Mouse (Mus musculus): Measurements from ENCODE around the gene Mical3. TPM values are rescaled to one million over a fixed set of nuclear protein-coding genes. Genes with fewer than 3 reads are reported as not detected.
"Not testable (repeated sequence)": the region's sequence is repeated elsewhere in the genome, so short reads cannot be mapped to it uniquely, and the experiment has no call there.

Gene Mical3
- polyA plus RNA-seq, 1 experiment from 2014 or later, result 12.9 TPM

GRCm38 (mm10) chr6:120927765-120928164, 203.0 kb downstream of the Mical3 start:
- peaks cover 6% of the 10 kb centered on the region for H3K36me3 ChIP-seq (ENCODE audit: control insufficient read depth, insufficient read depth, low read length)
- no peaks in the 10 kb centered on the region for H3K9me3 ChIP-seq (ENCODE audit: control insufficient read depth, low read length)
- no peak overlapping the region for H3K27ac ChIP-seq (ENCODE audit: low read depth)
- no peak overlapping the region for H3K4me3 ChIP-seq (ENCODE audit: low read depth, low read length)
- H3K27me3 ChIP-seq (replicated peaks; ENCODE audit: control insufficient read depth, insufficient read depth, low read length), result no peaks in the 10 kb centered on the region
- WGBS, result 73% methylated on average over 3 of the region's 3 CpGs
- no peak for DNase-seq (ENCODE audit: low spot score)
- no peak for ATAC-seq (replicated peaks; ENCODE audit: low FRiP score, low TSS enrichment, low read depth)
- H3K9ac ChIP-seq (ENCODE audit: low read length), result no peak overlapping the region
- H3K4me2 ChIP-seq (ENCODE audit: low read length), result no peak overlapping the region
- H3K4me1 ChIP-seq (replicated peaks; ENCODE audit: control insufficient read depth, insufficient read depth, low read length), result no peaks in the 10 kb centered on the region

DNA sequence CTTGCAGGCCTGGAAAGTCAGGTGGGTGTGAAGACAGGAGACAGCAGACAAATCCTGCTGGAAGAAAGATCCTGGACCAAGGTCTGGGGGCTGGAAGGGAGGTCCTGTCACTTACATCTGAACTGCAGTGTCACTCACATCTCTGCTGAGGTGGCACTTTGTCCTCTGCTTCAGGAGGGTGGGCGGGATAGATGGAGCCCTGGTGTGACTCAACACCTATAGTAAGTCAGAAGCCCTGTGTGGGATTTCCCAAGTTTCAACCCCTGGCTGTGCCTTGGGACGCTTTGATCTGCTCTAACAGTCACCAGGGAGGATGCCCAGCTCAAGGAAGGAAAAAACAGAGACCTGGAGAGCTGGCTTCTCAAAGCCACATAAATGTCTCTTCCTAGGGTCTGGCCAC, 203.9 kb downstream of the Mical3 start:
- 41% methylated on average over 2 of the region's 2 CpGs for WGBS
- no peaks in the 10 kb centered on the region; the same call in 1 of the 2 replicates for H3K36me3 ChIP-seq (ENCODE audit: control insufficient read depth, insufficient read depth, low read length)
- no peaks in the 10 kb centered on the region for H3K9me3 ChIP-seq (ENCODE audit: control insufficient read depth, low read length)
- no peak overlapping the region for H3K4me2 ChIP-seq (ENCODE audit: low read length)
- H3K4me3 ChIP-seq (ENCODE audit: low read depth, low read length), result no peak overlapping the region
- H3K27ac ChIP-seq (ENCODE audit: low read depth), result no peak overlapping the region
- H3K27me3 ChIP-seq (replicated peaks; ENCODE audit: control insufficient read depth, insufficient read depth, low read length), result no peaks in the 10 kb centered on the region
- H3K9ac ChIP-seq (ENCODE audit: low read length), result no peak overlapping the region
- ATAC-seq (replicated peaks; ENCODE audit: low FRiP score, low TSS enrichment, low read depth) (no peak), DNase-seq (ENCODE audit: low spot score) (no peak)
- no peaks in the 10 kb centered on the region for H3K4me1 ChIP-seq (replicated peaks; ENCODE audit: control insufficient read depth, insufficient read depth, low read length)

DNA sequence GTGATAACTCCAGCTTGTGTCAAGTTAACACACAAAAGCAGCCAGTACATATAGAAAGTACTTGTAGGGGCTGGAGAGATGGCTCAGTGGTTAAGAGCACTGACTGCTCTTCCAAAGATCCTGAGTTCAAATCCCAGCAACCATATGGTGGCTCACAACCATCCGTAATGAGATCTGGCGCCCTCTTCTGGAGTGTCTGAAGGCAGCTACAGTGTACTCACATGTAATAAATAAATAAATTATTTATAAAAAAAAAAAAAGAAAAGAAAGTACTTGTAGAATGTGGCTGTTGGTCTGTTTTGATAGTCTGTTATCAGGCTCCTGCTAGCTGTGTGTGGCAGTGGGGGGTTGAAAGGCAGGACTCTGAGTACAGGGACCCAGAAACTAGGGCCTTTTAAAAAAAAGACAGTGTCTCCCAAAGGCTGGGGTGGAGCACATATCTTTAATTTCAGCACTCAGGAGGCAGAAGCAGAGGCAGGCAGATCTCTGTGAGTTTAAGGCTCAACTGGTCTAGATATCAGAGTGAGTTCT, 205.9 kb downstream of the Mical3 start:
- H3K27ac ChIP-seq (ENCODE audit: low read depth); H3K9me3 ChIP-seq (ENCODE audit: control insufficient read depth, low read length); H3K36me3 ChIP-seq (ENCODE audit: control insufficient read depth, insufficient read depth, low read length); ATAC-seq (replicated peaks; ENCODE audit: low FRiP score, low TSS enrichment, low read depth); H3K4me1 ChIP-seq (replicated peaks; ENCODE audit: control insufficient read depth, insufficient read depth, low read length); H3K27me3 ChIP-seq (replicated peaks; ENCODE audit: control insufficient read depth, insufficient read depth, low read length); H3K4me2 ChIP-seq (ENCODE audit: low read length); DNase-seq (ENCODE audit: low spot score); H3K4me3 ChIP-seq (ENCODE audit: low read depth, low read length); H3K9ac ChIP-seq (ENCODE audit: low read length): not testable (repeated sequence)
- 74% methylated on average over 2 of the region's 2 CpGs for WGBS

- no peak overlapping the region for H3K4me2 ChIP-seq (ENCODE audit: low read length)
- WGBS, result 42% methylated on average over 3 of the region's 3 CpGs
- ATAC-seq (replicated peaks; ENCODE audit: low FRiP score, low TSS enrichment, low read depth), result no peak
Measured at GRCm38 (mm10) chr6:120917975-120918374, 212.8 kb downstream of the Mical3 start.

DNA sequence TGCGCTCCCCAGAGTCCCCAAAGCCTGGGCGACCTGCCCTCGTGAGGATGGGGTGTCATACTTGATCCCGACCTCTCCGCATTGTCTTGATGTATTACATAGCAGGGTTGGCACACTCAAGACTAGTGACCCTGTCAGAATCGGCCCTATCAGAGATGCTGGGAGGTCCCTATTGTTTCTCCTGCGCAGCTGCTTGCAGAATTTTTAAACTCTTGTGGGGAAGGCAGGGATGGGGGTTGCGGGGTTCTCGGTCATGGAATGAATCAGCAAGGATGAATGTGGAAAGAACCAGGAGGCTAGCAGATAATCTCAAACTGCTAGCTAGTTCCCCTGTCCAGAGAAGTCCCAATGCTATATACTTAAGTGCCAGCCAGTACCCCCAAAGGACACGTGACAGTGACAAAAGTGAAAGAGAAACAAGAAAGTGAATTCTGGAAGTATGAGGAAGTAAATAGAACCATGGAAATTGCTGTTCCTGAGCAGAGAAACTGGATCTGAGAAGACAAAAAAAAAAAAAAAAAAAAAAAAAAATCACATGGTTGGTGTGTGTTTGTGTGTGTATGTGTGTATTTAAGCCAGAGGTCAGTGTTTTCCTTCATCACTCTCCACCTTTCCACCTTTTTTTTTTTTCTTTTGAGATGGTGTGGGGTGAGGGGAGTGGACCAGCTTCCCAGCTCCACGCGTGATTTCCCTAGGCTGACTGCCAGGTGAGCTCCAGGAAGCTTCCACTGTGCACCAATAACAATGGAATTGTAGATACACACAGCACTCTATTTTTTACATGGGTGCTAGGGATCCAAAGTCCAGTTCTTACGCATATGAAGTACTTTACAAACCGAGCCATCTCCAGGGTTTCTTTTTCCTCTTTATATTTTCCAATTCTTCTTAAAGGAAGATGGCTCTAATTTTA, 213.6 kb downstream of the Mical3 start:
- not testable (repeated sequence) for H3K27me3 ChIP-seq (replicated peaks; ENCODE audit: control insufficient read depth, insufficient read depth, low read length); DNase-seq (ENCODE audit: low spot score); H3K9ac ChIP-seq (ENCODE audit: low read length); H3K9me3 ChIP-seq (ENCODE audit: control insufficient read depth, low read length); H3K4me1 ChIP-seq (replicated peaks; ENCODE audit: control insufficient read depth, insufficient read depth, low read length); H3K36me3 ChIP-seq (ENCODE audit: control insufficient read depth, insufficient read depth, low read length); H3K27ac ChIP-seq (ENCODE audit: low read depth)
- Histone ChIP-seq H3K4me3 (ENCODE audit: low read depth, low read length) (peak overlapping the region; percentile 59), H3K4me2 (ENCODE audit: low read length) (peak overlapping the region; percentile 92)
- ATAC-seq (replicated peaks; ENCODE audit: low FRiP score, low TSS enrichment, low read depth), result peak; percentile 16
- WGBS, result 30% methylated on average over 10 of the region's 14 CpGs

More at GRCm38 (mm10) chr6:120917975-120918374, 212.8 kb downstream of the Mical3 start:
- H3K36me3 ChIP-seq (ENCODE audit: control insufficient read depth, insufficient read depth, low read length), result no peaks in the 10 kb centered on the region
- H3K9me3 ChIP-seq (ENCODE audit: control insufficient read depth, low read length), result no peaks in the 10 kb centered on the region
- H3K4me1 ChIP-seq (replicated peaks; ENCODE audit: control insufficient read depth, insufficient read depth, low read length), result no peaks in the 10 kb centered on the region; the same call in 1 of the 2 replicates
- no peak for DNase-seq (ENCODE audit: low spot score)
- no peak overlapping the region for H3K9ac ChIP-seq (ENCODE audit: low read length)
- no peak overlapping the region for H3K27ac ChIP-seq (ENCODE audit: low read depth)
- no peak overlapping the region for H3K4me3 ChIP-seq (ENCODE audit: low read depth, low read length)
- no peaks in the 10 kb centered on the region for H3K27me3 ChIP-seq (replicated peaks; ENCODE audit: control insufficient read depth, insufficient read depth, low read length)

DNA sequence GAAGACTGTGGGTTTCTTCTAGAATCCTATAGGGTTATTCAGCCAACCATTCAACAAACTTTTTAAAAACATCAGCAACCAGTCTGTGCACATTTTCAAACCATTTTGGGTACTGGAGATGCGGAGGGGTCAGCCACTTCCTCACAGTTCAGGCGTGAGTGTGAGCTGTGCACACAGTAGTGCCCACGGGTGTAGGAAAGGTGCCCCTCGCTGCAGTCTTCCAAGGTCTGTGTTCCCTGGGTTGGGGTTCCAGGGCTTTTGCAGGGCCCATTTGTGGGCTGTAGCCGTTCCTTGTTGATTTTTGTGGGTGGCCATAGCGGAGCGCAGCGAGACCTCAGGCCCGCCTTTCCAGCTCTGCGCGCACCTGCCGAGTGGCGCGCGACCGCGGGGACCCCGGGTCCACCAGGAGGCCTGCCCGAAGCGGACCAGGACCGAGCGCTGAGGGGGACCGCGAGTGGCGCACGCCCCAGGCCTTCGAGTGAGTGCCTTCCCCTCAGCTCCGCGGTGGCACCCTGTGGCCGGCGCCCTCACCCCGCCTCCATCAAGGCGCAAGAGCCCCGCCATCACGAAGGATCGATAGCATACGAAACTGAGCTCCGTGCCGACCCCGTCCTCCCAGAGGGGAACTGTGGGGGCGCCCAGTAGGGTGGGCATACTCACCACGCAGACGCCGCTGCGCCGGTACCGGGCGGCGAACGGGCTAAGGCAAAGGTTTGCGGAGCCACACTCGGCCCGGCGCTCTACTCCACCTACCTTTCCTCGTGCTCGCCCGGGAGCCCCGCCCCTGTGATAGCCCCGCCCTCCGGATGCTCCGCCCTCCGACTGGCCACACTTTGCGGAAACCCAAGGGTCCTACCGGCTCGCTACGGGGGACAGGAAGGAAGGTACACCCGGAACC, 214.5 kb downstream of the Mical3 start, which contains the start of gene Bid:
Gene Bid (minus strand): TSS at position 780 of the 898 bp plus-strand sequence.
- Histone ChIP-seq H3K4me3 (ENCODE audit: low read depth, low read length) (peak within 1 kb of the TSS; percentile 59), H3K27ac (ENCODE audit: low read depth) (no peak within 1 kb of the TSS), H3K36me3 (ENCODE audit: control insufficient read depth, insufficient read depth, low read length) (no peaks in the 10 kb centered on the region), H3K9me3 (ENCODE audit: control insufficient read depth, low read length) (no peaks in the 10 kb centered on the region), H3K4me2 (ENCODE audit: low read length) (peak within 1 kb of the TSS; percentile 92), H3K4me1 (replicated peaks; ENCODE audit: control insufficient read depth, insufficient read depth, low read length) (no peaks in the 10 kb centered on the region; the same call in 1 of the 2 replicates), H3K9ac (ENCODE audit: low read length) (peak within 1 kb of the TSS; percentile 53), H3K27me3 (replicated peaks; ENCODE audit: control insufficient read depth, insufficient read depth, low read length) (no peaks in the 10 kb centered on the region)
- 1% methylated on average over 66 of the region's 67 CpGs for WGBS
- peak; percentile 92 for ATAC-seq (replicated peaks; ENCODE audit: low FRiP score, low TSS enrichment, low read depth)
- DNase-seq (ENCODE audit: low spot score), result peak; percentile 99

DNA sequence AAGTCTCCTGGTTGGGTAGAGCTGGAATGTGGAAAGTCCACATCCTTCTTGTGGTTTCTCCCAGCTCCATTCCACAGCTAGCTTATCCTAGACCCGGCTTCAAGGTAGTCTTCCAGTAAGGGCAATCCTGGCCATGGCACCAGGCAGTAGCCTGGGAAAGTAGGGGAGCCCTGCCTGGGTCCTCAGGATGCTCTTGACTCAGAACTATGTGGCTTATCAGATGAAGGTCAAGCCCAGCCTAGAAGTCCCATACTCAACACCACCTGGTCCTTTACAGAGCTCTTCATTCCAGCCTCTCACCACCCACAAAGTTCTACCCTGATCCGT, 215.2 kb downstream of the Mical3 start:
- H3K27ac ChIP-seq (ENCODE audit: low read depth), result no peak overlapping the region
- no peak overlapping the region for H3K9ac ChIP-seq (ENCODE audit: low read length)
- no peaks in the 10 kb centered on the region; the same call in 1 of the 2 replicates for H3K4me1 ChIP-seq (replicated peaks; ENCODE audit: control insufficient read depth, insufficient read depth, low read length)
- DNase-seq (ENCODE audit: low spot score) (peak; percentile 55), ATAC-seq (replicated peaks; ENCODE audit: low FRiP score, low TSS enrichment, low read depth) (no peak)
- no peaks in the 10 kb centered on the region for H3K9me3 ChIP-seq (ENCODE audit: control insufficient read depth, low read length)
- H3K27me3 ChIP-seq (replicated peaks; ENCODE audit: control insufficient read depth, insufficient read depth, low read length), result no peaks in the 10 kb centered on the region
- H3K36me3 ChIP-seq (ENCODE audit: control insufficient read depth, insufficient read depth, low read length), result no peaks in the 10 kb centered on the region
- 27% methylated on average over 2 of the region's 2 CpGs for WGBS
- peak overlapping the region; percentile 59; the same call in 1 of the 2 replicates for H3K4me3 ChIP-seq (ENCODE audit: low read depth, low read length)
- H3K4me2 ChIP-seq (ENCODE audit: low read length), result peak overlapping the region; percentile 92

DNA sequence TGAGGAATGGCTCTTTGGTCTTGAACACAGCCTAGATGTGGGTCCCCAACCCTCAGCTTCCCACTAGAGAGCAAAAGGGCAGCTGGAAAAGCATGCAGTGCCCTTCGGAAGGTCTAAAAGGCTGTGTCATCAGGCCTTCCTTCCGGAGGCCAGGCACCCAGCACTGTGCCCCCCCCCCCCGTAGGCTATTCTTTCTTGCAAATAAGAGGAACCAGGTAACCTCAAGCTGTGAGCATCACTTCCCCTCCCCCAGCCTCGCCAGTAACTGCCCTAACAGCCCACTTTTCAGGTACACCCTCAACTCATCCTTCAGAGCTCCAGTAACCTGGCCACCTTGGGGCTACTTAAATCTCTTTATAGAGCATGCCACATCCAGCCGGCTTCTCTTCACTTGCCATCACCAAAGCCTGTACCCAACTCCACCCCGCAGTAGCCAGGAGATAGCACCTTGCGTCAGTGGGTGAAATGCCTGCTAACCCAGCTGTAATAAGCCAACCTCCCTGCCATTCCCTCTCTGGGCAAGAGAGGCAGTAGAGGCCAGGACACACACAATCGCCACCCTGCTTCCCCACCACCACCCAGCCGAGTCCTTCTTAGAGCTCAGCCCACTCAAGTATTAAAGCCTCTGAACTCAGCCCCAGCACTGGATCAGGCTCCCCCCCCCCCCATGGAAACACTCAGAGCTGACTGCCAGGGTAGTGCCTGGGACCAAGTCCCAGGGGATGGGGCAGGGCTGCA, 215.7 kb downstream of the Mical3 start:
- no peak for ATAC-seq (replicated peaks; ENCODE audit: low FRiP score, low TSS enrichment, low read depth)
- Histone ChIP-seq H3K9me3 (ENCODE audit: control insufficient read depth, low read length) (no peaks in the 10 kb centered on the region), H3K27me3 (replicated peaks; ENCODE audit: control insufficient read depth, insufficient read depth, low read length) (no peaks in the 10 kb centered on the region), H3K4me2 (ENCODE audit: low read length) (no peak overlapping the region; the same call in 1 of the 2 replicates), H3K4me1 (replicated peaks; ENCODE audit: control insufficient read depth, insufficient read depth, low read length) (no peaks in the 10 kb centered on the region; the same call in 1 of the 2 replicates), H3K36me3 (ENCODE audit: control insufficient read depth, insufficient read depth, low read length) (no peaks in the 10 kb centered on the region), H3K9ac (ENCODE audit: low read length) (no peak overlapping the region), H3K27ac (ENCODE audit: low read depth) (no peak overlapping the region), H3K4me3 (ENCODE audit: low read depth, low read length) (no peak overlapping the region)
- no peak for DNase-seq (ENCODE audit: low spot score)
- WGBS, result 55% methylated on average over 9 of the region's 9 CpGs
